Mouse (Mus musculus) pancreas, adult 10 weeks (tissue): ENCODE results near the gene Rbm6. TPM values are rescaled to one million over a fixed set of nuclear protein-coding genes. Genes with fewer than 3 reads are reported as not detected.

ENCODE experiments used
- polyA plus RNA-seq: library from polyadenylated mRNA; stranded (reverse); fragments of 350-450 nt; fragmentation: Illumina TruSeq; extraction: RNeasy Lipid Tissue Mini Kit (QIAGEN cat#74804); gene quantifications from one replicate; pipeline ENCODE4 v1.2.3, GENCODE M21; 2015; ENCODE audit warnings: low read depth, low replicate concordance; ENCODE audit not compliant: insufficient read depth

Gene Rbm6
- polyA plus RNA-seq, result 27.2 TPM

GRCm38 (mm10) chr9:107873137-107873536, at the start of gene Rbm6:
Rbm6 (minus strand) TSS chr9:107873237.

GRCm38 (mm10) chr9:107906252-107906966, 33.4 kb upstream of the Rbm6 start, which contains the start of gene Mst1r:
Mst1r (plus strand) TSS chr9:107906873.

GRCm38 (mm10) chr9:107887804-107888266, 14.8 kb upstream of the Rbm6 start, which contains the start of gene Mon1a:
Mon1a (plus strand) TSS chr9:107888151.

GRCm38 (mm10) chr9:107770374-107771290, 102.4 kb downstream of the Rbm6 start, which contains the start of gene Rbm5:
Rbm5 (minus strand) TSS chr9:107770996.

Other genes starting within 250 kb of the Rbm6 start
- 76.6 TPM for gene Gnai2, start 237.9 kb downstream of the Rbm6 start, polyA plus RNA-seq
- gene Slc38a3, start 203.7 kb downstream of the Rbm6 start, polyA plus RNA-seq, result 99.2 TPM
- not detected for gene Gnat1, start 193.5 kb downstream of the Rbm6 start, polyA plus RNA-seq
- gene Sema3f, start 162.8 kb downstream of the Rbm6 start, polyA plus RNA-seq, result 19.9 TPM
- gene Rbm5, start 102.2 kb downstream of the Rbm6 start, polyA plus RNA-seq, result 36.6 TPM
- 9.7 TPM for gene Mon1a, start 14.9 kb upstream of the Rbm6 start, polyA plus RNA-seq
- gene Mst1r, start 33.6 kb upstream of the Rbm6 start, polyA plus RNA-seq, result 3.4 TPM
- not detected for gene Actl11, start 55.2 kb upstream of the Rbm6 start, polyA plus RNA-seq
- not detected for gene Camkv, start 62.4 kb upstream of the Rbm6 start, polyA plus RNA-seq
- not detected for gene Traip, start 76.9 kb upstream of the Rbm6 start, polyA plus RNA-seq
- 17.0 TPM for gene Uba7, start 102.3 kb upstream of the Rbm6 start, polyA plus RNA-seq
- not detected for gene Gm20661, start 109.8 kb upstream of the Rbm6 start, polyA plus RNA-seq
- gene Inka1, start 112.6 kb upstream of the Rbm6 start, polyA plus RNA-seq, result 3.5 TPM
- gene Cdhr4, start 119.3 kb upstream of the Rbm6 start, polyA plus RNA-seq, result not detected
- not detected for gene Gm20662, start 123.1 kb upstream of the Rbm6 start, polyA plus RNA-seq
- 29.1 TPM for gene Ip6k1, start 129.3 kb upstream of the Rbm6 start, polyA plus RNA-seq
- 11.7 TPM for gene Gmppb, start 176.0 kb upstream of the Rbm6 start, polyA plus RNA-seq
- gene Amigo3, start 179.9 kb upstream of the Rbm6 start, polyA plus RNA-seq, result 1.6 TPM
- not detected for gene Mst1, start 207.2 kb upstream of the Rbm6 start, polyA plus RNA-seq
- 23.7 TPM for gene Rnf123, start 210.1 kb upstream of the Rbm6 start, polyA plus RNA-seq
- gene Apeh, start 221.4 kb upstream of the Rbm6 start, polyA plus RNA-seq, result 40.1 TPM